Mouse (Mus musculus) limb, embryonic 13.5 days (tissue): ENCODE results near the gene Plekho2. TPM values are rescaled to one million over a fixed set of nuclear protein-coding genes. Genes with fewer than 3 reads are reported as not detected.

ENCODE experiments used
- ATAC-seq: fragments of 200-750 bp; cut with Nextera tagmentation; 2 replicates; pipeline ENCODE4 v1.8.0; 2017; ENCODE audit warnings: low read depth, moderate number of reproducible peaks, moderate TSS enrichment; ENCODE audit not compliant: low FRiP score
- H3K27ac ChIP-seq: fragments of 300-500 bp; sonication (generic); 2 replicates; pipeline ENCODE4 v1.5.1; 2015; ENCODE audit warnings: inconsistent platforms, mild to moderate bottlenecking, moderate library complexity
- H3K27me3 ChIP-seq: fragments of 300-500 bp; sonication (generic); 2 replicates; pipeline ENCODE4 v1.6.1; 2015; ENCODE audit warnings: mild to moderate bottlenecking, inconsistent platforms
- H3K36me3 ChIP-seq: fragments of 300-500 bp; sonication (generic); 2 replicates; pipeline ENCODE4 v1.6.1; 2015; ENCODE audit warnings: inconsistent platforms, mild to moderate bottlenecking, moderate library complexity
- H3K4me1 ChIP-seq: fragments of 300-500 bp; sonication (generic); 2 replicates; pipeline ENCODE4 v1.6.1; 2015; ENCODE audit warnings: inconsistent platforms
- H3K4me2 ChIP-seq: fragments of 300-500 bp; sonication (generic); replicated peaks from 2 replicates; pipeline ENCODE4 v1.6.1; 2015; ENCODE audit warnings: inconsistent platforms, mild to moderate bottlenecking, moderate library complexity
- H3K4me3 ChIP-seq: fragments of 300-500 bp; sonication (generic); 2 replicates; pipeline ENCODE4 v1.5.1; 2015; ENCODE audit warnings: moderate library complexity, mild to moderate bottlenecking, inconsistent platforms
- H3K9ac ChIP-seq: fragments of 300-500 bp; sonication (generic); 2 replicates; pipeline ENCODE4 v1.6.1; 2015; ENCODE audit warnings: mild to moderate bottlenecking, inconsistent platforms
- H3K9me3 ChIP-seq: fragments of 300-500 bp; sonication (generic); 2 replicates; pipeline ENCODE4 v1.6.1; 2016; ENCODE audit warnings: inconsistent platforms
- WGBS: fragments of 180-500 bp; shearing (Covaris S2); methylation state at CpG from one replicate; pipeline ENCODE4 v1.1.7; 2015; 5-methylcytosine and 5-hydroxymethylcytosine counted together
- polyA plus RNA-seq: library from polyadenylated mRNA; unstranded; fragments of >200 nt; fragmentation: Nextera tagmentation; extraction: Ambion mirVana; gene quantifications from 2 replicates; pipeline ENCODE4 v1.2.1, GENCODE M21; 2015

Plekho2 gene
- 13.9 and 16.2 TPM in 2 replicates for polyA plus RNA-seq

DNA sequence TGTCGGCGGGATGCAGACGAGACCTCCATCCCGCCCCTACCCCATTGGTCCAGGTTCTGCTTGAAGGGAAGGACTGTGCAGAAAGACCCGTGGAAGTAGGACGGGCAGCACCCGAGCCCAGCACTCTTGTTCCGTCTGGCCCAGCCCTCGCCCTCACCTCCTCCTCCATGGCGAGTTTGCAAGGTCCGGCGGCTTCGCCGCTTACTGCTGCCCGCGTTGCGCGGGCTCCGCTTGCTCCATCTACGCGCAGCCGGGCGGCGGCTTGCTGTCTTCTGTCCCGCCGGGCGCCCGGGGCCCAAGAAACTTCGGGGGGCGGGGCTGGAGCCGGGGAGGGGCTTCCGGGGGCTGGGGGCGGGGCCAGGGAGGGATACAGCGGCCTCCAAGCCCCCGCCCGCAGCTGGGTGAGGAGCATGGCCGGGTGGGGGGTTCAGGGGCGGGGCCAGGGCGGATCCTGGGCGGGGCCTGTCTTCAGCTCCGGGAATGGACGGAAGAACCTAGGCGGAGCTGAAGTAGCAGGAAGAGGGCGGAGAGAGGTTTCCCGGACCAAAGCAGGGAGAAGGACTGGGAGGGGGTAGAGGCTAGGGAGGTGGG lies at the start of gene Plekho2:
Gene Plekho2 (minus strand): TSS at position 260 of the 591 bp plus-strand sequence.
- Histone ChIP-seq H3K9ac (peak within 1 kb of the TSS; percentile 77), H3K27me3 (no peaks in the 10 kb centered on the region), H3K4me1 (peaks cover 53% of the 10 kb centered on the region), H3K9me3 (no peaks in the 10 kb centered on the region), H3K27ac (peak within 1 kb of the TSS; percentile 79), H3K4me2 (peak within 1 kb of the TSS; percentile 78), H3K36me3 (no peaks in the 10 kb centered on the region), H3K4me3 (peak within 1 kb of the TSS; percentile 65)
- ATAC-seq: peak; percentile 95
- under 1% methylated on average over 44 of the region's 45 CpGs for WGBS

DNA sequence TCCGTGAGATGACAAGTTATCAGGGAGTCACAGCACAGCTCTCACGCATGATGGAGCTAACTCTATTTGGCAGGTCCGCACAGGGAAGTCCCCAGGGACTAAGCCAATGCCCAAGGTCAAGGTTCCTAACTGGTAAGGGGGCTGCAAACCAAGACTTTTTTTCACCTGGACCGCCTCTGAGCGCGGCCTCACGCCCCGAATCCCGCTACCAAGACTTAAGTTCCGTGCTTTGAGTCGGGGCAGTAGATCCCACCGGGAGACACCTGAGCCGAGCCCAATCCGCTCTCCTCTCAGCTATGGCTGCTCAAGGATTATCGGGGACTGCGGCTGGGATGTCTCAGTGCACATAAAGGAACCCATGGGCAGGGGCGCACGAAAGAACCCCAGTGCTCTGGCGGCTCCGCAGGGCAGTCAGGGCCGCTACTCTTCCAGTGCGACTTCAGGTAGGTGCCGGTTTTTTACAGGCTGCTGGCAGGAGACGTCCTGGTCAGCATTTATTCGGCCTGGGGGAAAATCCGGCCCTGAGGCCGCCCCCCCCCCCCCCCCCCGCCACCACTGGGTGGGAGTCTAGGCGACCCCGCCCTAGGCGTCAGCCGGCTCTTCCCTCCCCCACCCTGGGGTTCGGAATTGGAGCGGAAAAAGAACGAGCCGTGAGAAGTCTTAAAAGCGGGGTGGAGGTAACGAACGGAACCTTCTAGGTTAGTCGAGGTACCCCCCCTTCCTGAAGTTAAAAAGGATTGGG lies 49.4 kb upstream of the Plekho2 start, which contains the start of gene Rbpms2:
Gene Rbpms2 (plus strand): TSS at position 624 of the 742 bp plus-strand sequence.
- no peak for ATAC-seq

DNA sequence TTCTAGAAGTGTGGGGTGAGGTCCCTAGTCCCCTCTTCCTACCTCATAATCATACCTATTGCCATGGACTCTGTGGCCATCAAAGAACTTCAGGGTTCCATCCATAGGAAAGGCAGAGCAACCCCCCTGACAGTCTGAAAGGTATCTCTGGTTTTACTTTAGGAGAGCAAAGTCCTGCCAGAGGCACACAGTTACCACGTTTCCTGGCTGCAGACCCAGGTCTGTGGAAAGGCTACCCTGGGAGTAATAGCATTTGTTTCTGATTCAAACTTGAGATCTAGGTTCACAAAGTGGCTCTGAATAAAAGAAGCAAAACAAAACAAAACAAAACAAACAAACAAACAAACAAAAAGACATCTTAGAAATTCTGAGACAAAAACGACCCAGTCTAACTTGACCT lies 44.4 kb upstream of the Plekho2 start:
- Histone ChIP-seq H3K27ac (no peak overlapping the region), H3K4me1 (peaks cover 8% of the 10 kb centered on the region), H3K4me3 (no peak overlapping the region), H3K9ac (no peak overlapping the region), H3K27me3 (peaks cover 25% of the 10 kb centered on the region), H3K36me3 (no peaks in the 10 kb centered on the region), H3K9me3 (no peaks in the 10 kb centered on the region), H3K4me2 (no peak overlapping the region)
- 58% methylated on average over 2 of the region's 2 CpGs for WGBS
- no peak for ATAC-seq

More for the DNA sequence above, 49.4 kb upstream of the Plekho2 start, which contains the start of gene Rbpms2:
- Histone ChIP-seq H3K9me3 (no peaks in the 10 kb centered on the region), H3K27me3 (peaks cover 44% of the 10 kb centered on the region), H3K4me1 (peaks cover 25% of the 10 kb centered on the region), H3K27ac (0 out of 2 replicates have a peak within 1 kb of the TSS, but pooled peaks have one; percentile 39), H3K4me3 (peak within 1 kb of the TSS; percentile 58), H3K4me2 (peak within 1 kb of the TSS; percentile 97), H3K36me3 (no peaks in the 10 kb centered on the region), H3K9ac (peak within 1 kb of the TSS; percentile 67)
- under 1% methylated on average over 38 of the region's 40 CpGs for WGBS

DNA sequence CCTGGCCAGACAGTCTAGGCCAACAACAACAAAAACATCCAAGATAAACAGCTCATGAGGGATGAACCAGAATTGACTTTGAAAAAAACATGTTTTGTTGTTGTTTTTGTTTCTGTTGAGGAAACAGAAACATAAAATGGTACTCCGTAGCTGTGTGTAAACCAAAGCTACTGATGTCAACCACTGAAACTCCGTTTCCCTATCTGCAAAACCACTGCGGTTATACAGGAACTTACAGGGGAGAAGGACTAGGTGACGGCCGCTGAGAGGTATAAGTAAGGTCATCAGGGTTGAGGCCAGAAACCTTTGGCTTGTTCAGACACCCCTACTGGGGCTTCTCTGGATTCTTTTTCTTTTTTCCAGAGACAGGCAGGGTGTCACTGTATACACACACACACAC lies 43.0 kb upstream of the Plekho2 start:
- H3K4me3 ChIP-seq: no peak overlapping the region
- 79% methylated on average over 5 of the region's 5 CpGs for WGBS
- no peak for ATAC-seq

DNA sequence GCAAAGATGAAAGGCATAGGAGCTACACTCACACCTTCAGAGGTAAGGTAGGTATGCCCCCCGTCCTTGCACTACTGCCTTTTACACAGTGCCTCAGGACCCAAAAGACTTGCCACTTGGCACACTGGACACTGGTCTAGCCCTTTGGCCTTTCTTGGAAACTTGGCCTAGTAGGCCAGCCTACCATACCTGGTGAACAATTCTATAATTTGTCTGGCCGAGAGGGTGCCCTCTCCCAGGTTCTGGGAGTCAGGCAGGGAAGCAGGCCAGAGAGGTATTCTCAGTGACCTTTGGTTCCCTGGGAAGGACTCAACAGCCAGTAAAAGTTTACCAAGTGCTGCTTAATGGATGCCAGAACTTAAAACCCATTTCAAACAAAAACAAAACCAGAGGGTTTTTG lies 41.8 kb upstream of the Plekho2 start:
- Histone ChIP-seq H3K4me3 (no peak overlapping the region), H3K27me3 (peaks cover 6% of the 10 kb centered on the region; the same call in 1 of the 2 replicates), H3K9me3 (no peaks in the 10 kb centered on the region), H3K9ac (no peak overlapping the region), H3K27ac (no peak overlapping the region), H3K36me3 (no peaks in the 10 kb centered on the region), H3K4me2 (no peak overlapping the region), H3K4me1 (no peaks in the 10 kb centered on the region)
- ATAC-seq: no peak
- WGBS: 67% methylated on average over 2 of the region's 2 CpGs

More for the DNA sequence above, 43.0 kb upstream of the Plekho2 start:
- no peaks in the 10 kb centered on the region for H3K4me1 ChIP-seq
- peaks cover 14% of the 10 kb centered on the region for H3K27me3 ChIP-seq
- H3K4me2 ChIP-seq: no peak overlapping the region
- H3K9ac ChIP-seq: no peak overlapping the region
- H3K27ac ChIP-seq: no peak overlapping the region
- H3K9me3 ChIP-seq: no peaks in the 10 kb centered on the region
- H3K36me3 ChIP-seq: no peaks in the 10 kb centered on the region

DNA sequence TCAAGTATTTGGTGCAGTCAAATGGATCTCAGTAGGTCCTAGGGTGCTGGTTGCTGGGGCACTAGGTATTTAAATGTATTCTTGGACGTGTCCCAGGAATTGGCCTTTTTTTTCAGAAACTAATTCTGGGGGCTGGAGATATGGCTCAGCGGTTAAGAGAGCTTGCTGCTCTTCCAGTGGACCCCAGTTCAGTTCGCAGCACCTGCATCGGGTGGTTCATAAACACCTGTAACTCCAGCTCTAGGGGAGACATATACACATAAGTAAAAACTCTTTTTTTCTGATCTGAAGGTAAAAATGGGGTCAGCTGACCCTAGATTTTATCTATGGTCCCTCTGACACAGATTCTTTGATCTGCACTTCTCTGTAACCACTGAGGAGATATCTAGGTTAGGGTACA lies 41.4 kb upstream of the Plekho2 start:
- WGBS: 93% methylated on average over 4 of the region's 4 CpGs
- no peak for ATAC-seq
- Histone ChIP-seq H3K9me3 (no peaks in the 10 kb centered on the region), H3K27me3 (peaks cover 3% of the 10 kb centered on the region; the same call in 1 of the 2 replicates), H3K4me1 (no peaks in the 10 kb centered on the region), H3K4me2 (no peak overlapping the region), H3K27ac (no peak overlapping the region), H3K36me3 (no peaks in the 10 kb centered on the region), H3K4me3 (no peak overlapping the region), H3K9ac (no peak overlapping the region)

DNA sequence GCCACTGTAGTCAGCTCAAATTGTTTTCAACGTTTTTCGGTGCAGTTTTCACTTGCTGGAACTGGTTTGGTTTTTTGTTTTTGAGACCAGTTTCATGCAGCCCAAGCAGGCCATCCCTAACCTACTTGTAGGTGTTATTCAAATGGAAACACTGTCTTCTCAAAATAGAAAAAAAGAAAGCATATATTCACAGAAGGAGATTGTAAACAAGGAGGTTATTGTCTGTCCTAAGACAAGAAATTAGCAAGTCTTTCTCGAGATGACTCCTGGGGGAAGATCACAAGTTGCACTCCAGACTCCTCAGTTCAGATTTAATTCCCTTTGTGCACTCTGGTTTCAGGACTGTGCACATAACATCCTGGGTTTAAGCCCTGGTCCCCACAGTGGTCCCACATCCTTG lies 39.5 kb upstream of the Plekho2 start:
- Histone ChIP-seq H3K27ac (no peak overlapping the region), H3K4me2 (no peak overlapping the region)
- WGBS: 63% methylated on average over 3 of the region's 3 CpGs

DNA sequence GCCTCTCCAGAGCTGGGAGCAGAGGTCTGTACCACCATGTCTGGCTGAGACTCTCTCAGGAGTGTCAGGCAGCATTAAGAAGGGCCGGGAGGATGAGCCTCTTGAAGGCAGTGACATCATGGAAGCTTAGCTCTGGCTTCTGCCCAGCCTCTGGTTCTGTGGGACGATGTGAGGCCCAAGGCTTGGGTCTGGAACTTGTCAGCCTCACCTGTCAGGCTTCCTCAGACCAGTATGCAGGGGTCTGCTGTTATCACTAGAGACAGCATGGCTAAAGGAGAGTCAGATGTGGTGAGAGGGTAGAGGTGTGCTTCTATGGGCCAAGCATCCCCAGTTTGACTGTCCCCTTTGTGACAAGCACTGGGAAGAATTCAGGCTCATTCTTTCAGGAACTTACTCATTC lies 33.3 kb upstream of the Plekho2 start:
- Histone ChIP-seq H3K27ac (no peak overlapping the region), H3K4me1 (no peaks in the 10 kb centered on the region), H3K36me3 (no peaks in the 10 kb centered on the region), H3K9me3 (no peaks in the 10 kb centered on the region), H3K4me3 (no peak overlapping the region), H3K4me2 (no peak overlapping the region), H3K27me3 (no peaks in the 10 kb centered on the region), H3K9ac (no peak overlapping the region)
- no peak for ATAC-seq
- 18% methylated on average over 2 of the region's 2 CpGs for WGBS

More for the DNA sequence above, 39.5 kb upstream of the Plekho2 start:
- Histone ChIP-seq H3K9ac (no peak overlapping the region), H3K36me3 (no peaks in the 10 kb centered on the region), H3K27me3 (no peaks in the 10 kb centered on the region), H3K9me3 (no peaks in the 10 kb centered on the region), H3K4me3 (no peak overlapping the region), H3K4me1 (no peaks in the 10 kb centered on the region)
- no peak for ATAC-seq

DNA sequence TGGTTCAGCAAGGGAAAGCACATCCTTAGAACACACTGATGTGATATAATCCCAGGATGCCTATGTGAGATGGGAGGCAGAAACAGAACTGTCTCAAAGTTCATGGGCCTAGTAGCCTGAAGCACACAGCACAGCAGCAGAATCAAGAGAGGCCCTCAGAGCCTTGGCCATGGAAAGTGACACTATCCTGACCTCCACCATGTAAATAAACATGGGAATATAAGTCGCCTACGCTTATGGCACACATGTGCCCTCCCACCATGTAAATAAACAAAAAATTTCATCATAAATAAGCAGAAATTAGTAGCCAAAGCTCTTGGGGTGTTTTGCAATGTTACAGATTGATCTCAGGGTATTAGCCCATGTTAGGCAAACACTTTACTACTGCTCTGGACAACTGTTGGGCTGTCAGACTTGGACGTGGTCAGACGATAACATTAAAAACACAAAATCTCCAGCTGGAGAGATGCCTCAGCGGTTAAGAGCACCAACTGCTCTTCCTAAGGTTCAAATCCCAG lies 32.2 kb upstream of the Plekho2 start:
- Histone ChIP-seq H3K9me3 (no peaks in the 10 kb centered on the region), H3K36me3 (no peaks in the 10 kb centered on the region), H3K9ac (no peak overlapping the region), H3K27ac (no peak overlapping the region), H3K4me3 (no peak overlapping the region), H3K4me2 (no peak overlapping the region), H3K27me3 (no peaks in the 10 kb centered on the region), H3K4me1 (no peaks in the 10 kb centered on the region)
- 80% methylated on average over 5 of the region's 5 CpGs for WGBS
- ATAC-seq: no peak

DNA sequence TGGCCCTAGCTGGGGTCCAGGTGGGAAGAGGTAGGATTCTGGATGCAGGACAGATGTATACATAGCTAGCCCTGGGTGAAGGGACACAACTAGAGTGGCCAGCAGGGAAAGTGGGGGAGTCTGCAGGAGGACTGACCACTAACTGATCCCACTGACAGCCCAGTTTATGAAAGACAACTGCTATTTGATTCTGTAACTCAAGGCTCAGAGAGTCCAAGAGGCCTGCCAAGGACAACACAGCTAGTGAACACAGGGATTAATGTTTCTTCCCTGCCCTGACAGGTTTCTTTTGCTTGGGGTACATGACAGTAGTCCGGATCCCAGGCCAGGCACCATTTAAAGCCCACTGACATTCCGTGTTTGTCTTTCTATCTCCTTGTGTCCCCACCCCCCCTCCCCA lies 27.3 kb upstream of the Plekho2 start:
- no peaks in the 10 kb centered on the region for H3K36me3 ChIP-seq

DNA sequence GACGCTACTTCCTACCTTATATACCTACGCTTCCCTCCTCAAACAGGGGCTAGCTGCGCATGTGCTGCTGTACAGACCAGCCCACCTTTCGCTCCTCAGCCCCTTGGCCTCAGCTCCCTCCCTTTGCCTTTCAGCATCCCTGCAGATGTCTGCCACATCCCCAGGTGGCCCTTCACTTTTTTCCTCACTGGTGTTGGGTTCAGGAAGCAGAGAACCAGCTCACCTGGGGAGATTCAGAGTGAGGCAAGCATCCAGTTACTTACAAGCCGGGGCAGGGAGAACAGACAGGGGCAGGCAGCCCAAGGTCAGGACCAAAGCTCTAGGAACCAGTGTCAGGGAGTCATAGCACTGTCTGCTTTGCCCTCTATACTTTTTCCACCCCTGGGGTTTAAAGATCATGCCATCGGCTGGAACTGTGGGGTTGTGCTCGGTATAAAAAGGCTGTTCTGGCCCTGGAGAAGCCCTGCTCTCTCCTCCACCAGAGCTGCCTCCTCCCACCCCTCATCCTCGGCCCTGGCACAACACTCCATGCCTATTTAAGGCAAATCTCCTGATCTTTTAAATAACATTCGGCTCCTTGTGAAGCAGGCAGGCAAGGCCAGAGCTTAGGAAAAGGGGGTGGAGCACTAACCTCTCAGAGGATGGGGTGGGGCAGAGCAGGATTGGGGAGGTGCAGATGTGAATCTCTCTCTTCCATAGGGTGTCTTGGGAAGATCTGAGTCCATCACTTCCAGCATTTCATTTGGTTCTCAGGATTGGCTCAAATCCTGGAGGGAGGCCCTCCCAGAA lies 26.7 kb upstream of the Plekho2 start:
- Histone ChIP-seq H3K4me1 (peaks cover 12% of the 10 kb centered on the region), H3K4me2 (no peak overlapping the region), H3K9me3 (no peaks in the 10 kb centered on the region), H3K27ac (no peak overlapping the region), H3K4me3 (no peak overlapping the region), H3K36me3 (no peaks in the 10 kb centered on the region), H3K27me3 (no peaks in the 10 kb centered on the region), H3K9ac (no peak overlapping the region)
- ATAC-seq: no peak
- 33% methylated on average over 9 of the region's 9 CpGs for WGBS

More for the DNA sequence above, 27.3 kb upstream of the Plekho2 start:
- 51% methylated on average over 2 of the region's 2 CpGs for WGBS
- Histone ChIP-seq H3K27ac (no peak overlapping the region), H3K4me1 (peaks cover 12% of the 10 kb centered on the region), H3K4me3 (no peak overlapping the region), H3K27me3 (no peaks in the 10 kb centered on the region), H3K9ac (no peak overlapping the region), H3K4me2 (no peak overlapping the region), H3K9me3 (no peaks in the 10 kb centered on the region)
- no peak for ATAC-seq
